Mouse (Mus musculus) midbrain, embryonic 15.5 days (tissue): ENCODE results near the gene C1ql1. TPM values are rescaled to one million over a fixed set of nuclear protein-coding genes. Genes with fewer than 3 reads are reported as not detected.
A peak's percentile ranks its signal among the peaks of the same experiment; 100 is the strongest.

Source experiments
- ATAC-seq: fragments of 200-750 bp; cut with Nextera tagmentation; replicated peaks from 2 replicates; pipeline ENCODE4 v1.8.0; 2017; ENCODE audit warnings: moderate TSS enrichment
- H3K27ac ChIP-seq: fragments of 300-500 bp; sonication (generic); 2 replicates; pipeline ENCODE4 v1.5.1; 2015; ENCODE audit warnings: mild to moderate bottlenecking, inconsistent platforms
- H3K27me3 ChIP-seq: fragments of 300-500 bp; sonication (generic); replicated peaks from 2 replicates; pipeline ENCODE4 v1.6.1; 2015; ENCODE audit warnings: inconsistent platforms
- H3K36me3 ChIP-seq: fragments of 300-500 bp; sonication (generic); replicated peaks from 2 replicates; pipeline ENCODE4 v1.6.1; 2015; ENCODE audit warnings: inconsistent platforms
- H3K4me1 ChIP-seq: fragments of 300-500 bp; sonication (generic); 2 replicates; pipeline ENCODE4 v1.6.1; 2015; ENCODE audit warnings: inconsistent platforms
- H3K4me2 ChIP-seq: fragments of 300-500 bp; sonication (generic); 2 replicates; pipeline ENCODE4 v1.6.1; 2015; ENCODE audit warnings: inconsistent platforms, mild to moderate bottlenecking, moderate library complexity
- H3K4me3 ChIP-seq: fragments of 300-500 bp; sonication (generic); 2 replicates; pipeline ENCODE4 v1.5.1; 2015; ENCODE audit warnings: mild to moderate bottlenecking, inconsistent platforms
- H3K9ac ChIP-seq: fragments of 300-500 bp; sonication (generic); 2 replicates; pipeline ENCODE4 v1.6.1; 2015; ENCODE audit warnings: mild to moderate bottlenecking, inconsistent platforms
- H3K9me3 ChIP-seq: fragments of 300-500 bp; sonication (generic); 2 replicates; pipeline ENCODE4 v1.6.1; 2016; ENCODE audit warnings: inconsistent platforms
- WGBS: fragments of 180-500 bp; shearing (Covaris S2); methylation state at CpG from one replicate; pipeline ENCODE4 v1.1.7; 2015; ENCODE audit warnings: mixed read lengths; 5-methylcytosine and 5-hydroxymethylcytosine counted together
- polyA plus RNA-seq: library from polyadenylated mRNA; unstranded; fragments of >200 nt; fragmentation: Nextera tagmentation; extraction: Ambion mirVana; gene quantifications from 2 replicates; pipeline ENCODE4 v1.2.1, GENCODE M21; 2015

The C1ql1 gene
- polyA plus RNA-seq, 1 experiment from 2014 or later, result 11.7 TPM

GRCm38 (mm10) chr11:102893015-102893651 is 53.4 kb downstream of the C1ql1 start:
- Histone ChIP-seq H3K4me1 (peaks cover 11% of the 10 kb centered on the region; the same call in 1 of the 2 replicates), H3K9me3 (no peaks in the 10 kb centered on the region), H3K4me3 (peak overlapping the region; percentile 19), H3K36me3 (no peaks in the 10 kb centered on the region), H3K4me2 (peak overlapping the region; percentile 42), H3K9ac (peak overlapping the region; percentile 9; the same call in 1 of the 2 replicates), H3K27ac (no peak overlapping the region), H3K27me3 (peaks cover 43% of the 10 kb centered on the region)
- WGBS, result 4% methylated on average over 43 of the region's 43 CpGs
- ATAC-seq, result no peak

- no peak overlapping the region for H3K4me2 ChIP-seq
- no peak overlapping the region for H3K4me3 ChIP-seq
- H3K27ac ChIP-seq, result no peak overlapping the region
- peaks cover 14% of the 10 kb centered on the region; the same call in 1 of the 2 replicates for H3K4me1 ChIP-seq
- H3K36me3 ChIP-seq, result no peaks in the 10 kb centered on the region
- H3K9me3 ChIP-seq, result no peaks in the 10 kb centered on the region
- ATAC-seq, result no peak
- no peak overlapping the region for H3K9ac ChIP-seq
- WGBS, result 61% methylated on average over 5 of the region's 5 CpGs
- peaks cover 37% of the 10 kb centered on the region for H3K27me3 ChIP-seq
These were observed 56.4 kb downstream of the C1ql1 start for GRCm38 (mm10) chr11:102890096-102890495.

Other genes starting within 250 kb of the C1ql1 start
- 36.6 and 37.4 TPM in 2 replicates for gene Ccdc43, start 248.9 kb downstream of the C1ql1 start, polyA plus RNA-seq
- 34.4 and 40.4 TPM in 2 replicates for gene Adam11, start 185.2 kb downstream of the C1ql1 start, polyA plus RNA-seq
- gene Gjc1, start 127.0 kb downstream of the C1ql1 start, polyA plus RNA-seq, result 36.9 TPM in 2 replicates
- gene Higd1b, start 110.8 kb downstream of the C1ql1 start, polyA plus RNA-seq, result 13.7 and 14.8 TPM in 2 replicates
- gene Eftud2, start 65.7 kb downstream of the C1ql1 start, polyA plus RNA-seq, result 133 and 146 TPM in 2 replicates
- gene Ccdc103, start 65.5 kb downstream of the C1ql1 start, polyA plus RNA-seq, result 2.0 and 2.2 TPM in 2 replicates
- not detected in 2 replicates for gene Fam187a, start 61.5 kb downstream of the C1ql1 start, polyA plus RNA-seq
- gene Gfap, start 45.8 kb downstream of the C1ql1 start, polyA plus RNA-seq, result 0.14 and 0.25 TPM in 2 replicates
- 1.8 and 2.4 TPM in 2 replicates for gene Kif18b, start 21.6 kb downstream of the C1ql1 start, polyA plus RNA-seq
- 26.8 and 35.5 TPM in 2 replicates for gene Nmt1, start 81.5 kb upstream of the C1ql1 start, polyA plus RNA-seq
- gene Dcakd, start 81.6 kb upstream of the C1ql1 start, polyA plus RNA-seq, result 182 and 184 TPM in 2 replicates
- gene Plcd3, start 155.0 kb upstream of the C1ql1 start, polyA plus RNA-seq, result 3.0 and 3.8 TPM in 2 replicates
- 9.7 and 11.1 TPM in 2 replicates for gene Acbd4, start 155.0 kb upstream of the C1ql1 start, polyA plus RNA-seq
- 3.1 and 3.7 TPM in 2 replicates for gene Hexim1, start 169.5 kb upstream of the C1ql1 start, polyA plus RNA-seq
- gene Hexim2, start 185.7 kb upstream of the C1ql1 start, polyA plus RNA-seq, result 27.2 and 33.4 TPM in 2 replicates
- 7.0 and 7.5 TPM in 2 replicates for gene Fmnl1, start 224.4 kb upstream of the C1ql1 start, polyA plus RNA-seq